Mouse (Mus musculus) retina, postnatal 1 day (tissue): Measurements from ENCODE around the gene Rasgrp2.

Experiments
- DNase-seq: peaks from one replicate; pipeline ENCODE4 v3.0.0-alpha.2; 2012

Rasgrp2 gene

GRCm38 (mm10) chr19:6409176-6409575, 10.0 kb downstream of the Rasgrp2 start:
- no peak for DNase-seq

DNA sequence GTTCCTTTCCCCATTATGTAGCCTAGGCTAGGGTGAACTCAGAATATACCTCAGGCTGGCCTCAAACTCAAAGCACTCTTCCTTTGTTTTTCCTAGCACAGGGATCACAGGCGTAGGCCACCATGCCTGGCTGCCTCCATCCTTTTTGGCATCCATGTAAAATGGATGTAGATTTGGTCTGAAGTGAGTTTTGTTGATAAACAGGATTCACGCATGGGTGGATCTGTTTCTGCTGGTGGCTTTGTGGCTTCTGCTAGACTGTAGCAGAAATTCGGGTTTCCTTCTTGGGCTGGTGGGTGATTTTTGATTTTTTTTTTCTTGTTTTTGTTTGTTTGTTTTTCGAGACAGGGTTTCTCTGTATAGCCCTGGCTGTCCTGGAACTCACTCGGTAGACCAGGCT, 10.8 kb downstream of the Rasgrp2 start:
- no peak for DNase-seq

DNA sequence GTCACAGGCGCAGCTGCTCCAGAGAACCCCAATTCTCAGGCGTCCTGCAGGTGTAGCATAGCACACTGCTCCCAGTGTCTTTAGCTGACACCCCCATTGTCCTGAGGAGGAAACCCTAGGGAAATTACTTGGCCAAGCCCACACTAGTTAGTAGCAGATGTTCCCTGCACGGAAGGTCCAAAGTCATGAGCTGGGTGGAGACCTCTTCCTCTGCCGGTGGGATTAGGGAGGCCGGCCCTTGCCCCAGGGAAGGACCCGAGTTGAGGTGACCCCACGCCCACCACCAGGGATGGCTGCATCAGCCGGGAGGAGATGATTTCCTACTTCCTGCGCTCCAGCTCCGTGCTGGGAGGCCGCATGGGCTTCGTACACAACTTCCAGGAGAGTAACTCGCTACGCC, 13.7 kb downstream of the Rasgrp2 start:
- DNase-seq, result no peak

DNA sequence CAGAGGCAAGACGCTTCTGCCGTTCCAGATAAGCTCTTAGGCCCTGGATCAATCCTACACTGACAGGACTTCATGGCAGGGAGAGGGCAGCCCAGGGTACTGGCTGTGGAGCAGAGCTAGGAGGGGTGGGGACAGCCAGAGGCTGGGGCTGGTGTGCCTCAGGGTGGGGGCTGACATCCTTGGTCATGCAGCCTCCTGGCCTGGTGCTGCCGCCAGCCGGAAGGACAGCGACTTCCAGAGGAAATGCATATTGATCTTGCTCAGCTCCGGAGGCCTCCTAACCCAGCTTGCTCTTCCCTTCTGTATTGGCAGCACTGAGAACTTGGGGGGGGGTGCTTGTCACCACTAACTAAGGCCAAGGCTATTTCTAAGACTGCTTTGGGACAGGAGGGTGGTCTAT, 16.3 kb downstream of the Rasgrp2 start:
- DNase-seq, result peak; percentile 11

GRCm38 (mm10) chr19:6416124-6416770, 17.1 kb downstream of the Rasgrp2 start:
- DNase-seq, result peak; percentile 83

DNA sequence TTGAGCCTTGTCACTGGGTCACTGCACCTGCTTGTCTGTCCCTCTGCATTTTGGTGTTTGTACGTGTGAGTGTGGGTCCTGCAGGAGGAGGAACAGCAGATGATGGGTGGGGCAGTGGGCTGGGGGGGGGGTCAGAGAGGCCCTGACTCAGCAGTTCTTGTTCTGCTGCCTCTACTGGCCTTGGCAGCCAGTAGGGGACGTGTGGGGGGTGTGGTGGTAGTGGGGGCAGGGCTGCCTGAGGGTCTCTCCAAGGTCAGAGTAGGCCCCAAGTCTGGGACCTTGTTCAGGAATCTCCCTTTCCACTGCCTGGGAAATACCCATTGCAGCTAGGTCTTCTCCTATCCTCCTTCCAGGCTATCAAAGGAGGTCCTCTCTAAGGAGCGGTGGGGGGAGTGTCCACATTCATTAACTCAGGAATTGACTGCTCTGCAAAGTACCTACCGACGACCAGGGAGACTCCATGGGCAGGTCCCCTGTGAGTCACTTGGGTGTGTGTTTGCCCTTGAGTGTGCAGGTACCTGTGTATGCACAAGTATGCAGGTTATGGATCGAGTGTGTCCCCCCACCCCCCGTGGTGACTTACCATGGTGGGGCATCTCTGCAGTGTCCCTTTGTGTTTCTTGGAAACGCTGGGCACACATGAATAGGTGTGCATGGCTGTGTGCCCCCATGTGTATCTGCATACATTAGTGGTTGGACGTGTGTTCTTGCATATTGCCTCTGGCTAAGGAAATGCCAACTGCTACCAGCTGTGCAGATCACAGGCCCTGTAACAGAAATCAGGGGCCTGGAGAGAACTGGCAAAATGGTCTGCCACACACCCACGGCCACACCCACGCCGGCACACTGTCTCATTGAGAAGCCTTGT, 18.0 kb downstream of the Rasgrp2 start:
- DNase-seq, result peak; percentile 11

DNA sequence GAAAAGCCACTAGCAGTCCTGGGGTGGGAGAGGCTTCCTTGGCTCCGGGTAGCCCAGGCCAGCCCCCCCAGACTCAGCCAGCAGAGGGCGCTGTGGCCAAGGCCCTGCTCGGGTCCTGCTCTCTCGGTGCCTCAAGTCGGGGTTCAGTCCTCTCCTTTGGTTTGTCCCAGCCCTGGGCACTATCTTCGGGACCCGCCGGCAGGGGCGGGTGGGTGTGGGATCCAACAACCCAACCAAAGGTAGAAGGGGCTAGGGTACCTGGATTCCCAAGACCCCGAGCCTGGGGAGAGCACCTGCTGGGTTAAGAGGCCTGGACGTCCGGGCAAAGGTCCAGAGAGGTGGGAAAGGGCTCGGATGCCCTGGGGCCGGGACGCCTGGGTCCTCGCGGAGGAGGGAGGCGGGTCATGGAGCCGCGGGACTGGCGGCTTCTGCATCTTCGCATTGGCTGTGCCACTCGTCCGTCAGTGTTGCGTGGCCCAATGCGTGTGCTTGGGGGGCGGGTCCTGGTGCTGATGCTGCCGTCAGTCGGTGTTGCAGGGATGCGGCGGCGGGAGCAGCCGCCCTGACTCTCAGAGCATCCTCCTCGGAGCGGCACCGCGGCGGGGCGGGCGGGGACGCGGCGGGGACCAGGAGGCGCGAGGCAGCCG, 19.2 kb downstream of the Rasgrp2 start, which contains the start of gene Nrxn2:
TSS of gene Nrxn2 (plus strand) at position 499 of the 647 bp plus-strand sequence.
- peak; percentile 95 for DNase-seq

DNA sequence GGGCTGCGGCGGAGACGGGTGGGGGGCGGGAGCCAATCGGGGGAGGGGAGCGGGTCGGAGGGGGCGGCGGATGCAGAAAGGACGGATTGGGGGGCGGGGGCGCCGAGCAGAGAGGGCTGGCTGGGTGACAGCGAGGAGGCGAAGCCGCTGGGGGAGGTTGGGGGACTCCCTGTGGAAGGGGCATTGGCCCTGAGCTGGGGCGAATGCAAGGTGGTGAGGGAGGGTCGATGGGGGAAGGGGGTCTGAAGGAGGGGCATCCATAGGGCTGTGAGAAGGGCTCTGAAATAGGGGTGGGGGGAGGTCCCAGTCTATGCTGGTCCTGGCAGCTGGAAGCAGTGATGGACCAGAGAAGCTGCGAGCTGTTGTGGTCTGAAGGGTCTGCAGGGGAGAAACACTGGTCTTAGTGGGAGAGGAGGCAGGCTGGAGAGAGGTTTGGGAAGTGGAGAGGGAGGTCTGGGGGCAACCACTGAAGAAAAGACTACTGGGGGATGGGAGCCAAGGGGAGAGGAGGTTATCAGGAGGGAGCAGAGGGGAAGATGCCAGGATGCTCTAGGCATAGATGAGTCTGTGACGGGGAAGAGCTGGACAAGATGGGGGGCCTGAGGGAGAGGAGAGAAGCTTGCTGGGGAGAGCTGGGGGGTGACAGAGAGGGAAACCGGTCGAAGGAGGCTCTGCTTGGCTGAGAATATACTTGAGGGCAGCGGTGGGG, 20.0 kb downstream of the Rasgrp2 start:
- DNase-seq, result peak; percentile 41

DNA sequence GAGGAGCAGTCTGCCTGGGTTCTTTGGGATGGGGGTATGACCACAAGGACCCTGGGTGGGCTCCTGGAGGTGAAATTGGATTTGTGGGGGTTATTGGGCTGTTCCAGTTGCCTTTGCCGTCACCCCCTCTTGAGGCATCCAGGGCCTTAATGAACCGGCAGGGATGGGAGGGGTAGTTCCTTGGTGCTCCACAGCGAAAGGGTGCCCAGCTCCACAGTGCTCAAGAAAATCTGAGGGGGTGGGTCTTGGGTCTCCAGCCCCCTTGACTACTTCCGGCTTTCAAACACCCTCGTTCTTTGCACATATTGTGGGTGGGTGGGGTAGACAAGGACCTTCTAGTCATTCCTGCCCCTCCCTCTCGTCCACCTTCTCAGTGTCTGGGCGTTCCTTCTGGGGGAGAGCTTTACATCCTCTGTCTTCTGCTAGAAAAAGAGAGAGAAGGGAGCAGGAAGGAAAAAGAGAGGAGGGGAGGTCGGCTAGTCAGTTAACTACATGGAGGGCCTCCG, 20.7 kb downstream of the Rasgrp2 start:
- peak; percentile 9 for DNase-seq

GRCm38 (mm10) chr19:6420481-6421210, 21.5 kb downstream of the Rasgrp2 start:
- DNase-seq, result peak; percentile 22

GRCm38 (mm10) chr19:6421211-6421590, 22.1 kb downstream of the Rasgrp2 start:
- no peak for DNase-seq

GRCm38 (mm10) chr19:6422014-6422413, 22.9 kb downstream of the Rasgrp2 start:
- no peak for DNase-seq

DNA sequence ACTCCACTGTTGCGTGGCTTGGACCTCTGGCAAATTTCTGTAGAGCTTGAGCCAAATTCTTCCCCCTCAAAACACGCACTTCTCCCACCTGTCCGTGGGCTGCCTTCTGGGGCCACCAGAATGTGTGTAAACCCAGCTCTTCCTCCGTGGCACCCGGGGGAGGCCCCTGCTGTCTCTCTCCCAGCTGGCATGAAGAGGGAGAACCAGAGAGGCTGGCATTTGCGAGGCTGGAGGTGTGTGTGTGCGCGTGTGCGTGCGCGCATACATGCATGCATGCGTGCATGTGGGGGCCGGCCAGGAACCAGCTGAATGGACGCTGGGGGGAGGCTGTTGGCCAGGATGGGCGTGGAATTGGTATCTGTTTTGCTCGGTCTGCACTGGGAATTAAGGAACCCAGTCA, 24.1 kb downstream of the Rasgrp2 start:
- no peak for DNase-seq

DNA sequence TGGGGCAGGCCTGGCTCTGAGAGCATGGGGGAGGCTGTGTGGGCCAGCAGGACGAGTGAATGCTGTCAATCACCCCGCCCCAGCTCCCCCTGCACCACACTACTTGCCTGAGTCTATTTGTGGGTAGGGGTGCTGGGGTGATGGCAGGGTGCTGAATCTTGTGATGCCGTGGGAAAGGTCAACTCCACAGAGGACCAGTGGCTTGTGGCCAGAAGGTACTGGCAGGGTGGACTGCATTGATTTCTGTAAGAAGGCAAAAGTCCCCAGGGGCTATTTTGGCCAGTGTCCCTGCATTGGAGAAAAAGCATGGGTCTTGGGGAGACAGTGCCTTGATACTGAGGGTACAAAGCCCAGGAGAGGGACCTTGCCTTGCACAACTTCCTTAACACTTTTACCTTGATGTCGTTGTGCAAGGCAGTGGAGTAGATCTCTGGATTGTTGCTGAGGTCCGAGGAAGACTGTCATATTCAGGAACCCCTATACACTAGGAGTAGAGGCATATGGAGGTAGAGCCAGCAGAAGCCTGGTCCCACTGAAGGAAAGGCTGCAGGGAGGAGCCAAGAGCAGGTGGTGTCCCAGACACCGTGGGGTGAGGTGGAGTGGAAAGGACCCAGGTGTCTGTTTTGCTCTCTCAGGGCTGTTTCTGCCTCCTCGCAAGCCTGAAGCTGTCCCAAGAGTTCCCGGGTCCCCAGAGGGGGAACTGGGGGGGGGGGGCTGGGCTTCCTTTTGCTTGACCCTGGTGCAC, 25.2 kb downstream of the Rasgrp2 start:
- DNase-seq, result no peak

DNA sequence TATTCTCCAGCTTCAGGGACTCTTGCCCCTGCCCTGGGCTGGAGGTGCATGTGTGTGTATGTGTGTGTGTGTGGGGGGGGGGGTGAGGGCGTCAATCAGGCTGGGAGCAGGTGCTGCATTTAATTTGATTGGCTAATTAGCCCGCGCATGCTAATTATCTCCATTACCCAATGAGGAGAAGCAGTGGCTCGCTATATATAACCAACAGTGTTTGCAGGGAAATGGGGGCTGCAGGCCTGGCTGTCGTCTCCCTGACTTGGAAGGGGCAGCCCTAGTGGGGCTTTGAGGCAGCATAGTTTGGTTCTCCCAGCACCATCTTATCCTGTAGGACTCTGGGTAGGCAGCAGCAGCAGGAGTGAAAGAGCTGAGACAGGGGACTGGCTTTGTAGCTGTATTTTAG, 26.5 kb downstream of the Rasgrp2 start:
- DNase-seq, result no peak

DNA sequence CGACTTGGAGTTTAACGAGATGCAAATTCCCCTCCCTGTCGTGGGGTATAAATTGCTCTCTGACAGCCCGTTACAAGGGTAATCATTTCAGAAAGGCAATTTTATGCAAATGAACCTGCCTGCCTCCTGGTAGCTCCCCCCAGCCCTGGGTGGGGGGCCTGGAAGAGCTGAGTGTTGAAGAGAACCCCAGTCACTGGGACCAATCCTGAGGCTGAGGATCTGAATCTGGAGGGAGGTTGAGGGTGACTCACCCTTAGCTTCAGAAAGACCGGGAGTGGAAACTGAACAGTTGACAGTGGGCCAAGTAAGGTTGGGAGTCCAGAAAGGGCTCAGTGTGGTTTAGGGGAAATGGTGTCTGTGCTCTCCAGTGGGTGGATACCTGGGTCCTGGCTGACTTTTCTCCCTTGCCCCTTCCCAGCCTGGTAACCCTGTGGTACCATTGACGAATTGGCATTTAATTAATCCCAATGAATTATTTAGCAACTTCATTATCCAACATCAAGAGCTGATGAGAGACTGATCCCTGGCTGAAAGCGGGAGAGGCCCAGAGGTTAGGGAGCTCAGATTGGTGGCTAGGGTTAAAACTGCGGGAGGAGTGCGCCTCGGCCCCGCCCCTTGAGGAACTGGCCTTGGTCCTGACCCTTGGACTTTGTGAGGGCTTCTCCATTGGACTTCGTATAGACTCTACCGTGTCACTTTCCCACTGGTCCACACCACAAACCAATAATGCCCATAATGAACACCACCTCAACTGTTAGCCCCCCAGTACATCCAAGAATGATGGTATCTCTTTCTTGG, 27.8 kb downstream of the Rasgrp2 start:
- DNase-seq, result peak; percentile 62

- peak; percentile 65 for DNase-seq
Observed at GRCm38 (mm10) chr19:6427653-6428434, 28.7 kb downstream of the Rasgrp2 start.

- DNase-seq, result peak; percentile 64
Observed at GRCm38 (mm10) chr19:6428501-6429200, 29.5 kb downstream of the Rasgrp2 start.

- DNase-seq, result no peak
Observed at GRCm38 (mm10) chr19:6443016-6443415, 43.9 kb downstream of the Rasgrp2 start.
